Mouse (Mus musculus): ENCODE results near the gene Pcgf2. TPM values are rescaled to one million over a fixed set of nuclear protein-coding genes. Genes with fewer than 3 reads are reported as not detected.
"Not testable (repeated sequence)": the region's sequence is repeated elsewhere in the genome, so short reads cannot be mapped to it uniquely, and the experiment has no call there.

Gene Pcgf2
- total RNA-seq, 2 experiments from 2014 or later = 1.0 to 3.1 TPM

DNA sequence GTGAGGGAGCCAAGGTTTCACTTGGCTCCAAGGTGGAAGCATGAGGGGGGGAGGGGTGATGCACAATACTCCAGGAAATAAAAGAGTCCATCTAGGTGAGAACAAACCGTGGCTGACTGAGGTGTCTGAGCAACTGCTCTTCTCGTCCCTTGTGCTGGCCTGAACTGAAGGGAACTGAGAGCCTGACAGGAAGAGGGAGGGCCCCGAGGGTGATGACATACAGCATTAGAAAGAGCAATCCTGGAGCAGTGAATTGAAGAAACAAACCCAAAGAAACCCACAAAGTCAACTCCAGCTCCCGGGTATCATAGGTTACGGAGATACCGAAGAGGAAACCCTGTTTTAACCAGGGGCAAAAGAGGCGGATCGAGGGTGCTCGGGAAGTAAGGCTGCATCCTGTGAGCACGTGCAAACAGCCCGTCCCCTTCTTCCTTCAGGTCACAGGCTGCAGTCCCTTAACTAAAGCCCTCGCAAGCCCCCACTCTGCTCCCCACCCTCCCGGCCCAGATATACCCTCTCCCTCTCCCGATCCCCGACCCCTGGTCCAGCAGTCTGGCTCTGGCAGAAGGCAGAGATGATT, 18.1 kb upstream of the Pcgf2 start:
- ATAC-seq (ENCODE audit: poor library complexity, severe bottlenecking) = peak; percentile 81

DNA sequence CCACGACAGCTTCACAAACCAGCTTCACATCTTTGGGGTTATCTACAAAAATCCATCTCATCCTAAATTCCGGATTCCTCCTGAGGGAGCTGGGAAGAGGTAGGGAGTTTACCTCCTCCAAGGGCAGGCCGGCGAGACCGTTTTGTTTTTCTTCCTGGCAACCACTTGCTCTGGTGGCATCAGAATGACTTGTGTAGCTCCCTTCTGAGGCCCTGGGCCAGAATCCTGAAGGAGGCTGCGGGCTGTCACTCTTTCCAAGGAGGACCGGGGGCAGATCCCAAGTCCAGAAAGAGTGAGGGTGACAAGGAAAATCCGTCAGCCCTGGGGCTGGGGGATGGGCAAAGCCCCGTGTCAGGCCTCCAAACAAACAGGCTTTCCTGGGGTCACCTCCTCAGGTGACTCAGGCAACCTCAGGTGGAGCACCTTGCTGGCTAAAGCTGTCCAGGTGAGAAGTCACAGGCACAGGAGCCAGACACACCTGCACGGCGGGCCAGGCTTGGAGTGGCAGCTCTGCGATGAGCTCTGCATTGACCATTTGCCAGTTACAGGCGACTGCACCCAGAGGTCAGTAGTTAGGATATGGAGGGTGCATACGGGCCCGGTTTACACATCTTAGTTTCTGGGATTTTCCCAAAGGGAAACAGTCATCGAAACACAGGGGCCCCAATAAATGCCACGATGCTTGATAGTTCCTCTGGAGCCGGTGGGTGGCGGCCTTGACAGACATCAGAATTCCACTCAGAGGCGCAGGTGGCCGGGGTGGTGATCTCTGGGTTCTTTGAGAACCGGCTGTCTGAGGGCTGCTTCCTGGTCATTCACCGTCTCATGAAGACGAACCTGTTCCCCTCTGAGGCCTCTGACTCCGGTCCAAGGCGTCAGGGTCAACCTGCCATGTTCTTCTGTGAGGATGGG, 17.3 kb upstream of the Pcgf2 start:
- peak; percentile 18 for ATAC-seq (ENCODE audit: poor library complexity, severe bottlenecking)

DNA sequence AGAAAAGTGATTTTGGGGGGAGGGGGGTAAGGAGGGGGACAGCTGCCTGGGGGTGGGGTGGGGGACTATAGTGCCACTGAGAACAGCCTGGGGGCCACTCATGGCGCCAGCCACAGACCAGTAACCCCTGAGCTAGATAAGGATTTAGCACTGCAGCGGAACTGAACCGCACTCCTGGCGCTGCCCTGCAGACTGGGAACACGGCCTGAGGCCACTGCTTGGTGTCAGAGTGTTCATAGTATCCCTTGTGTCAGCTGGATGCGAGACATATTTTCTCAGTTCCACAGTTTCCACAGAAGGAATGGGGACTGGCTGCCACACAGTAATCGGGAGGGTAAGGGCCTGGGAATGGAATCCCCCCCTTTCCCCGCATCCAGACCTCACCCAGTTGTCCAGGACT, 15.7 kb upstream of the Pcgf2 start:
- no peak for ATAC-seq (ENCODE audit: poor library complexity, severe bottlenecking)

DNA sequence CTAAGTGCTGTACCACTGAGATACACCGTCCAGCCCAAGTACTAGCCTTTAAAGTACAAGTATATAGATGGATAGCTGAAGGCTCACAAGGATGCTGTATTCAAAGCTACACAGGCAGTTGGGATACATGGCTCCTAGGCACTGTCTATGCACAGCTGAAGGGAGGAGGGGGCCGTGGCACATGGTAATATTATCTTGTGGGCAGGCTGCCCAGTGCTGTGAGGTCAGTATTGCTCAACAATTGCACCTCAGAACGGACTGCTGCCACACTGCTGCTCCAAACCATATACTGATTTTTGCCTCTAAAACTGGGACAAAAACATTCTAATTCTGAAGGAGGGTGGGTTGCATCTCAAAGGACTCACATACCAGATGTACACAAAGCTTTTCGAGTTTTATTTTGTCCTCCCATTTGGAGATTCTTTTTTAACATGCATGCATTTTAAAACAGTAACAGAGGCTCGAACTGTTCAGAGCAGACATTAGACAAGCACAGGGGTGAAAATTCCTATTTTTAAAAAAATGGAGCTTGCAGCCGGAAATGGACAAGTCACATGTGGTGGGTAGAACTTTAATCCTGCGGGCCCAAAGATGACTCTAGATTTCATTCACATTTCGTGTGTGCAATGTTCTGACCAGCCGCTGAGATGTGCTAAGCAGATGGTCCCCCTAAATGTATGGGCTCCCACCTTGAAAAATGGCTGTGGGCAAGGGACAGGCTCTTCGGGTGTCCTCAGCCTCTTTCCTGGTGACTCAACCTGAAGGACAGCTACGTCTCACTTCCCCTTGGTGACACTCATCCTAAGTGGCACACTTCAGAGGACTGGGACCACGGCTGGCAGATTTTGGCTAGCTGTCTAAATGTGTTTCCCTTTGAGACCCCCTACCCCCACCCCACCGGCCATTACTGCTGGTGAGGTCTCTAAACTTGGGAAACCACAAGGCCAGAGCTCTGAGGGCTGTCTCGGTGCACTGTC, 14.8 kb upstream of the Pcgf2 start:
- ATAC-seq (ENCODE audit: poor library complexity, severe bottlenecking) = peak; percentile 41; the same call in 1 of the 2 replicates

DNA sequence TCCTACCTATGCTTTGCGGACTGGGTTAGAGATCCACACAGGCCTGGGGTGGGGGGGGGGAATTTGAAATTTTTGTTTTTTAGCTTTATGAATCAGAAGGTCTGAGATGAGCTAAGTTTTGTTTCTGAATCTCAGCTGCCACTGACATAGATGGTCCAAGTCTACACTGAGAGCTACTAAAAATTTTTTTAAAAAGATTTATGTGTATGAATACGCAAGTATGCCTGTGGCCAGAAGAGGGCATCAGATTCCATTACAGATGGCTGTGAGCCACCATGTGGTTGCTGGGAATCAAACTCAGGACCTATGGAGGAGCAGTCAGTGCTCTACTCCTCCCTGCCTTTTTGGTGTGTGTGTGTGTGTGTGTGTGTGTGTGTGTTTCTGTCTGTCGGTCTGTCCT, 14.1 kb upstream of the Pcgf2 start:
- no peak for ATAC-seq (ENCODE audit: poor library complexity, severe bottlenecking)

DNA sequence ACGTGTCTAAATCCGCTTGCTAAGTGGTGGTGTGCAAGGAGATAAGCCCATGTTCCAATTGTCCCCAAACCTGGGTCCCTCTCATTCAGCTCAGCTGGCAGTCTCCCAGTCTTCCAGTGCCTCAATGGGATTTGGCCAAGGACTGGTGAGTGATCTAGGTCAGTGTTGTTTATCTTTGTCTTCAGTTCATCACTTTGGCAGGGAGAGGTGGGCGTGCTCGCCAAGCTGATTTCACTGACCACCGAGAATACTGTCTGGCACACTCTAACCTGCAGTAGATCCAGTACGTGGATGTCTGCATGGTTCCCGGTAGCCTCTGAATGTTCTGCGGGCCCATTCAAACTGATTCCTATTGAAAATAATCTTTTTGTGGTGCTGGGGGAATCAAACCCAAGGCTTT, 13.6 kb upstream of the Pcgf2 start:
- no peak for ATAC-seq (ENCODE audit: poor library complexity, severe bottlenecking)

DNA sequence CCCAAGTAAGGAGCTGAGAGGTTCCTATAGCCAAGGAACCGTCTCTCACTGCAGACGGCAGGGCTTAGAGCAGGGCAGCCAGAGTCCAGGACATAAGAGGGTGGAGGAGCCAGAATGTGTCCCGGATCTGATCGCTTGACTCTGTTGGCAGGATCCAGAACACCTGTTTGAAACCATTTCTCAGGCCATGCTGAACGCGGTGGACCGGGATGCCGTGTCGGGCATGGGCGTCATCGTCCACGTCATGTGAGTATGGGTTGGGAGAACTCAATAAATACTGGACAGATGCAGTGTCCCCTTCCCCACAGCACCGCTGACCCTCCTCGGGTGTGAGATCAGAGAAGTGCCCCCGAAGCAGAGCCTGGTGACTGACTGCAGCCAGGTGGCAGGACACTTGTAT, 12.0 kb upstream of the Pcgf2 start:
- ATAC-seq (ENCODE audit: poor library complexity, severe bottlenecking) = no peak

DNA sequence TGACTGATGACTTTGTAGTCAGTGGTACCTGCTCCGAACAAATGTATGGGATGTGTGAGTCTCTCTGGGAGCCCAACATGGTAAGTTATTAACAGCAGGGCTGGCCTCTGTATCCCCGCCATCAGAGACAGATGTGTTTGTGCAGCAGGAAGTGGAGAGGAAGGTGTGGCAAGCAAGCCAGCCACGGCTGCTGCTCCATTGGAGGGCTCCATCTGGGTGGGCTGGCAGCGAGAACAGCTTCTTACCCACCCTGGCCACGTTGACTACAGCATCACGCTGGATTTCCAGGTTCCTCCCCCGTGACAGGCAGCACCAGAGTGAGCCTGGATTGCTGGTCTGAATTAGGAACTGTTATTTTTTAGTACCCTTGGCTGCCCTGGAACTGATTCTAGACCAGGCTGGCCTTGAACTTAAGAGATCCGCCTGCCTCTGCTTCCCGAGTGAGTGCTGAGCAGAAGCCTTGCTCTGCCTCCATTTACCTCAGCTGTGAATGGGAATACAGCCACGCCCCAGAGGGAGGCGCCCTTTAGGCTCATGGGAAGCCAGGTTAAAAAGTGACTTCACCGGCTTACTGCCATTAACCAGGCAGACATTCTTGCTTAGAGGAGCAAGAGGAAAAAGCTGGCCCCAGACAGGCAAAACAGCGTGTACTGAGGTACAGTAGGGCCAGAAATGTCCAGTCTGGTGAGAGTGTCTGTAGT, 11.1 kb upstream of the Pcgf2 start:
- peak; percentile 55 for ATAC-seq (ENCODE audit: poor library complexity, severe bottlenecking)

DNA sequence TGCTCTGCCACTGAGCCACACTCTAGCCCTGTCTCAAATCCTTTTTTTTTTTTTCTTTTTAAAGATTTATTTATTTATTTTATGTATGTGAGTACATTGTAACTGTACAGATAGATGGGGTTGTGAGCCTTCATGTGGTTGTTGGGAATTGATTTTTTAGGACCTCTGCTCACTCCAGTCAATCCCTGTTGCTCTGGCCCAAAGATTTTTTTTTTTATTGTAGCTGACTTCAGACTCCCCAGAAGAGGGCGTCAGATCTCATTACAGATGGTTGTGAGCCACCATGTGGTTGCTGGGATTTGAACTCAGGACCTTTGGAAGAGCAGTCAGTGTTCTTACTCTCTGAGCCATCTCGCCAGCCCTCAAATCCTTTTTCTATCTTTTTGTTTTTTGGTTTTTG, 9.8 kb upstream of the Pcgf2 start:
- ATAC-seq (ENCODE audit: poor library complexity, severe bottlenecking) = not testable (repeated sequence)

DNA sequence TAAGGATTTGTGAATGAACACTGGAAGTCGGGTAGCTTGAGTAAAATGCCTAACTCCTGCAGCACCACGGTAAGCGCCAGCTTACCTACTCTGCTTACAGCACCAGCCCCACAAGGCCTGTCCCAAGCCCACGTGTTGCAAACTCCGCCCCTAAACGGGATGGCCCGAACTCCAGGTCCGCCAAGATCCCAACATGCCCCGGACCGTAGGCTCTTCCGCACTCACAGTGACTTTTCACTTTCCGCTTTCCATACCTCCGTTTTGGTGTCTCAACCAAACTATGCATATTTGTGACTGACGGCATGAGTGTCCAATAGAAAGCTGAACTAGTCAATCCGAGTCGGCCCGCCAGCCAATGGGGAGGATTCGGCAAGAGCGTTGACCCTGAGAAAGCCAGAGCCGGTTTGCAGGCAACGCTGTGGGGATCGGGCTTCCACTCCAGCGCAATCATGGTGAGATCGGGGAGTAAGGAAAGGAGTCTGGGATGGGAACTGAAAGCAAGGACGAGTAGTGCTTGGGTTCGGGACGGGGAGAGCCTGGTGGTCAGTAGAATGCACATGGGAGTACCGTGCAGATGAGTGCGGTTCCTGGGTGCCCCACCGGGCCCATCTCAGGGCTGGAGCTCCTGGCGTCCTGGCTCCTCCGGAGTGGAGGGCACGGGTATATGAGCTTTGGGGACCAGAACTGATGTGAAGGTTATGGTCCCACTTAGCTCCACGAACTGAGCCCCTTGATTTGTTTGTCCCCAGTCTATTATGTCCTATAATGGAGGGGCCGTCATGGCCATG, 2.9 kb upstream of the Pcgf2 start, which contains the start of gene Psmb3:
TSS of gene Psmb3 (plus strand) at position 361 of the 788 bp plus-strand sequence.
- ATAC-seq (ENCODE audit: poor library complexity, severe bottlenecking) = peak; percentile 80

DNA sequence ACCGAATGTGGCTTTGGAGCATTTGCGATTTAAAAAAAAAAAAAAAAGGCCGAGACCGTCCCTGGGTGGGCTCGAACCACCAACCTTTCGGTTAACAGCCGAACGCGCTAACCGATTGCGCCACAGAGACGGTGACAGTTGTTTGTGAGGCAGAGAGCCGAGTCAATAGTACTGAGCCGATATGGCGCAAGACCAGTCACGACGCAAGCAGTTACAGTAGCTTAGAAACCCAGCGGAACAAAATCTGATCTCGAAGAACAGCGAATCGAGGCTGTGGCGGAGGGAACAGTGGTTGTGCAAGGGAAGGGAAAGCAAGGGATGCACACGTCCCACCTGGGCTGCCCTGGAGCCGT, 2.1 kb upstream of the Pcgf2 start:
- ATAC-seq (ENCODE audit: poor library complexity, severe bottlenecking) = peak; percentile 55

DNA sequence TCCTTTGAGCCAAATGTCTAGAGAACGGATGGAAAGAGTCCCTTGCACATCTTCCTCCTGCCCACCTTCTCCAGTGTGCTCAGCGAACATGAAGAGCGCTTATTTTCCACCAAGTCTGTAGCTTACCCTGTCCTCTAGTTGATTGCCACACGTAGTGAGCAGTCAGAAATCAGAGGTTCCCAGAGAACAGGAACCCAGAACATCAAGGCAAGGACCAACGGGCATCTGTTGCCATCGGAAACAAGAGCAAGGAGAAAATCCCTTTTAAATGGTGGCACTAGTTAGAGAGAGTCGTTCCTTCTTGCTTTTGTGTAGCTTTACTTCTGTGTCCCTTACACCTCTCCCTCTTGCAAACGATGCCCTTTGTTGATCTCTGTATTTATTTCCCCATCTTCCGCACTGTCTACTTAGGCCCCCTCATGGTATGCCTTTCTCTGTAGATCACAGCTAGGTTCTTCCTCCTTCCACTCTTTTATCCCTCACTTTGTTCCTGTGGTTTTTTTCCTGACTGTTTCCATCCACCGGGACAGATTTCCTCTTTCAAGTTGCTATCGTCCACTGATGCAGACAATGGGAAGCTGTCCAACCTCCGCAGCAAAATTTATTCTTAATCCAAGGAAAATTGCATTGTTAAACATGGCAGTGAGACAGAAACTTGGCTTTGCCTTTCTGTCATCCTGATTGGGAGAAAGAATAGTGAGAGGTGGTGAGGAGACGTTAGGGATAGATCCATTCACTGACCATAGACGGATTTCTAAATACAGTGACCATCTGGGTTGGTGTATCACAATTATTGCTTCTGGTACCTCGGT, 1.5 kb upstream of the Pcgf2 start:
- ATAC-seq (ENCODE audit: poor library complexity, severe bottlenecking) = no peak

DNA sequence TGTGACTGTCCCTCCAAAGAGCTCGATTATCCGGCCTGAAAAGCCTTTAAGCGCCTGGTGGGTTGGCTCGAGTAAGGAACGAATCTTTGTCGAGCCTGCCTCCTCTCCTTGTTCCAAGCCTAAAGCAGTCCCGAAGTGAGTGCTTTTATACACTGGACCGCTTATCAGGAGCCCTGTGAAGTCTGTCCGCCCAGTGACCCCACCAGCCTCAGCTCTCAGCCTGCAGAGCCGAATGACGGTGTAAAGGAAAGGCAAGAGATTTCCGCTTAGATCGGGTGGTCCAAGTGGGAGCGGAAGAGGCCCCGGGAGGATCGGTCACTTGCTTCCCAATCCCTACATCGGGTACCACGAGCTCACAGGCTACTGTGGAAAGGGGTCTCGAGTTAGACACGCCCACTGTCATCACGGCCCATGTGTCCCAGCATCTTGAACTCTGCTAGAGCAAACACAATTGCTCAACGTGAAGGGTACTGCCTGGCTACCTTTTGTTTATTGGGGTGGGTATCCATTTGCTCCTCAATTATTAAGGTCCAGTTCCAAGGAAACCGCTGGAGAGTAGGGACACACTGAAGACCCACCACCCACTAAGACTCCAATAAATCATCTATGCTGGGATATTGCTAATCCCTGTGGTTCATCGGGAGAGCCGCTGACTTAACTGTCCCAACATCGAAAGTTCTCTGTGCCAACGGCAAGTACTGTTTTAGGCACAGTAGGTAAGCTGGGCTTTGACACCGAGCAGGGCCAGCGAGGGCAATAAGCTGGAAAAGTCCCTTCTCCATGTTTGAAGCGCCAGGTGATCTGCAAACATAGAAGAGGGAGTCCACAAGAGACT, 666 bp upstream of the Pcgf2 start:
- ATAC-seq (ENCODE audit: poor library complexity, severe bottlenecking) = no peak

DNA sequence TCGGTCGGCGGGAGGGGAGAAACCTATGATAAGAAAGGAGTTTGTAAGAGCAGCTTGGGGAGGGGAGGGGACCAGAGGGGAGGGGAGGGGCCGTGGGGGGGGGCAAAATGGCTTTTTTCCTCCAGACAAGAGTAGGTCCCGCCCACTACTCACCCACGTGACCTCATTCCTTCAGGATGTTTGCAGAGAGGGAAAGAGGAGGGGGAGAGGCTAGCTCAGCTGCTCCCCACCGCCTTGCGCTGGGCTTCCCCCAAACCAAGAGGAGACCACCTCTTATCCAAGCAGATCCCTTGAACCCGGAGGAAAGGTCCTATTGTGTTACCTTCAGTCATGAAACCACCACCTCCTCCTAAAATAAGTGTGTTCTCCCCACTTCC, 683 bp downstream of the Pcgf2 start:
- no peak for ATAC-seq (ENCODE audit: poor library complexity, severe bottlenecking)

DNA sequence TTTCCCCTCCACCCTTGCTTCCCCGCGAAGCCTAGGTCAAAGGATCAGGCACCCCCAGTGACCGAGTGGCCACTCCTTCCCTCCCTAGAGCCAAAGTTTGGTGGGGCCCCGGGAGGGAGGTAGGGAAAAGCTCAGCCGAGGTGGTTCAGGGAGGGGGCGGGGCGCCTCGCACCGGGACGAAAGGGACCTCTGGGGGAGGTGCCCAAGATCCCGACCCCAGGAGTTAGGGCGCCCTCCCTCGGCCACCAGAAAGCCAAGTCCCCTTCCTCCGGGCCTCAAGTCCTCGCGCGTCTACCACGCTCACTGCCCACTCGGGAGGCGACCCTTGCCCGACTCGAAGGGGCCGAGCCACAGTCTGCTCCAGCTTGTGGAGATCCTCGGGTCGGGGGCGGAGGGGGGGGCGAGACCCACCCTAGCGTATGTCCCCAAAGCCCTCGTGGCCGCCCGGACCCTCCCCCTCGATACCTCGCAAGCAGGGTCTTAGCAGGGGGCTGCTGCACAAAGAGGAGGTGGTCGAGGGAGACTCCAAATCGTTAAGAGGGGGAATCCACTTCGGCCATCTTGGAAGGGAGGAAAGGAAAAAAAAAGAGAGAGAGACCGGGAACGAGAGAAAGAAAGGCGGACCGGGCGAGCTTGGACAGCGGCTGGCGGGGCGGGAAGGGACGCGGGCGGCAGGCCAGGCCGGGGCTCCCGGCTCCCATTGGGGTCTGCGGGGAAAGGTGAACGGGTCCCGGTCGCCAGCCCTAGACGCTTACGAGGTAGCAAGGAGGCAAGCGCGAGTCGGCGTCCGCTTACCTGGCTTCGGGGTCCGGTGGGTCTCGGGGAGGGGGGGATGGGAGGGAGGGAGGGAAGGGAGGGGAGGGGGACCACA, 1.3 kb downstream of the Pcgf2 start:
- no peak for ATAC-seq (ENCODE audit: poor library complexity, severe bottlenecking)

DNA sequence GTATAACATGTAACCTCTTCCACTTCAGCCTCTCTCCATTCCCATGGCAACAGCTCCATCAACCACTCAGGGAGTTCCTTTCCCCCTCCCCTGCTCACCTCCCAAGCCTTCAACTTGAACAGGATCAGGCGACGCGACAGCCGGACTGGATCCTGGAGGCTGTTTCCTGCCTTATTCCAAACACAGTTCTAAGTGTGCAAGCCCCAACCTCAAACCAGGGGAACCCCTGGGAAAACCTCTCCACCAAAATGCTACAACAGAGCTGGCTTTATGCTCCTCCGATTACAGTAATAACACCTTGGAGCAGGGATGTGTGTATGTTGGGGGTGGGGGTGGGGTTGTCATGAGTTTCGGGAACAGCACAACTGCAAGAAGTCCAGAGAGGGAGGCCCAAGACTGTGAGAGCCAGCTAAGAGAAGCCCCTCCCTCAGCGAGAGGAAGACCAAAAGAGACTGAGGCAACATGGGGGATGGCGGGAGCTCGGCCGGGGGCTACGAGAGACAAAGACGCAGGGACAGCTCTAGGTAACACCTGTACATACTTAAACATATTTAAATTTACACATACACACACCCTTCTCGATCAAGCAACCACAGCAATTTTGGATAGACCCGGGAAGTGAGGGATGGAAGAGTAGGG, 2.3 kb downstream of the Pcgf2 start:
- ATAC-seq (ENCODE audit: poor library complexity, severe bottlenecking) = no peak
